Mouse (Mus musculus): ENCODE measurements around the gene Clmp.

- TF ChIP-seq POLR2A (IDR thresholded peaks at IDR 0.05; ENCODE audit: borderline replicate concordance, low read depth, low read length) (no peak), CTCF (IDR thresholded peaks at IDR 0.05; ENCODE audit: low read depth, low read length) (no peak)
These were observed 128.3 kb downstream of the Clmp start for GRCm38 (mm10) chr9:40814060-40814459.

Measured in bone marrow macrophage, adult 2 months (primary cell).